Mouse (Mus musculus): ENCODE measurements around the gene Wdtc1. TPM values are rescaled to one million over a fixed set of nuclear protein-coding genes. Genes with fewer than 3 reads are reported as not detected.
A peak's percentile ranks its signal among the peaks of the same experiment; 100 is the strongest.

Wdtc1 gene
- polyA plus RNA-seq, 1 experiment from 2014 or later: 18.7 TPM

DNA sequence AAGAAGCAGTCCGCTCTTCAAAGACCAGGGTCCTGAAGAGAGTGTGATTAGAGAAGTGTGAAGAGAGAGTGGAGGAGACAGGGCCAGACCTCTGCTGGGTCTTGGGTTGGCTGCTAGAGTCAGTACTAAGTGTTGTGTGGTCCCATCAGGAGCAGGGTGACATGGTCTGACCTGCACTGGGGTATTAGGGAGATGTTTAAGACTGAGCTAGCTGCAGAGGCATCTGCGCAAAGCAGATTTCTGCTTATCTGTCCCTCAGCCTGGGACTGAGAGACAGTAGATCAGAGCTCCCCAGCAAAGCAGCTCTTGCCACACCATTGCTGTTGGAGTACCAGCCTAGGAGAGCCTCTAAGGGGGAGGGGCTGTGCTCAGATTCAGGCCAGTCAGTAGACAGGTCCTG, 36.8 kb upstream of the Wdtc1 start:
- Histone ChIP-seq H3K36me3 (peaks cover 6% of the 10 kb centered on the region; the same call in 1 of the 2 replicates), H3K4me1 (peaks cover 32% of the 10 kb centered on the region), H3K4me2 (replicated peaks) (no peak overlapping the region), H3K27ac (no peak overlapping the region), H3K4me3 (no peak overlapping the region), H3K9ac (no peak overlapping the region), H3K27me3 (no peaks in the 10 kb centered on the region), H3K9me3 (no peaks in the 10 kb centered on the region)
- no peak for ATAC-seq (ENCODE audit: insufficient number of reproducible peaks, insufficient read depth, low FRiP score, low TSS enrichment)
- 90% methylated on average over 2 of the region's 2 CpGs for WGBS

DNA sequence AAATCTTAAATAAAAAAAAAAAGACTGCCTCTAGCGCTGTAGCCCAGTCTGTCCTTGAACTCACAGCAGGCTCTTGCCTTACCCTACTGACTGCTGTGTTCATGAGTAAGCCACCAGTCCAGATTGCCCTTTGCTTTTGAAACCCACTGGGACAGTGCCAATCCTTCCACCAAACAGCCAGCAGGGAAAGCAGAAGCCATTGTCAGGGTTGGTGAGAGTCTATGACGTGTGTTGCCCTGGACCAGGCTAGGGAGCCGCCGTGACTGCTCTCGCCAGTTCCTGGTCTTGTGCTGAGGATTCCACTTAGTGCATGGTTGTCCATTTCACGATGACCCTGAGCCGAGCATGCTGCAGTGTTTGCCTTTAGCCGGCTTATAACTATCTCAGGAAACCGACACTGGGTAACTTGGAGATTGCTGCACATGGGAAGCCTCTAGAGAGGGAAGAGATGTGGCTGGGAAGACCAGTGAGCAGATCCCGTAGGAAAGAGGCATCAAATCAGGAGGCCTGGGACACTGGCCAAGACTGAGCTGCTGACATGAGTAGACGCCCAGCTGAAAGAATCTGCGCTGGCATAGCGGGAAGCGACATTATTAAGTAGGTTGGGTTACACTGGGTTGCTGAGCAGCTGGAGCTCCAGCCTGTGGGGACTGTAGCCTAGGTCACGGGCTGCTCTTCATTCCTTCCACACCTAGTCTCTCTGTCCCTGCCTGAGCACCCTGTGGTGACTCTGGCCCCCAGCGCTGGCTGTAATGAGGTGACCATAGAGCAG, 35.7 kb upstream of the Wdtc1 start:
- ATAC-seq (ENCODE audit: insufficient number of reproducible peaks, insufficient read depth, low FRiP score, low TSS enrichment): no peak
- no peak overlapping the region for H3K4me3 ChIP-seq
- 87% methylated on average over 16 of the region's 16 CpGs for WGBS
- peaks cover 10% of the 10 kb centered on the region; the same call in 1 of the 2 replicates for H3K36me3 ChIP-seq
- H3K27ac ChIP-seq: peak overlapping the region; percentile 54; the same call in 1 of the 2 replicates
- no peak overlapping the region for H3K9ac ChIP-seq
- no peaks in the 10 kb centered on the region for H3K9me3 ChIP-seq
- no peak overlapping the region for H3K4me2 ChIP-seq (replicated peaks)
- H3K4me1 ChIP-seq: peaks cover 21% of the 10 kb centered on the region
- H3K27me3 ChIP-seq: no peaks in the 10 kb centered on the region

DNA sequence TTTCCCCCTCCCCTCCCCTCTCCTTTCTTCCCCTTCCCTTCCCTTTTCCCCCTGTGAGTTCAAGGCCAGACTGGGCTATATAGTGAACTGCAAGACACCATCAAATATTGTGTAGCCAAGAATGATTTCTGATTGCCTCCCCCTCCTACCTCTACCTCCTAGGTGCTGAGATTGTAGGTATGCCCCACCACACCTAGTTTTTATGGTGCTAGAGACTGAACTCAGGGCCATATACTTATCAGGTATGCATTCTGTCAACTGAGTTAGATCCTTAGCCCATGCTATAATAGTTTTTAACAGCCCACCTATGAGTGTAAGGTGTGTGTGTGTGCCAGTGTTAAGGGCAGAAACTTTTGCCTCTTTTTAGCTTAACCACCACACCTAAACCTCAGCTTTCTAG, 33.8 kb upstream of the Wdtc1 start:
- H3K9me3 ChIP-seq: no peaks in the 10 kb centered on the region

DNA sequence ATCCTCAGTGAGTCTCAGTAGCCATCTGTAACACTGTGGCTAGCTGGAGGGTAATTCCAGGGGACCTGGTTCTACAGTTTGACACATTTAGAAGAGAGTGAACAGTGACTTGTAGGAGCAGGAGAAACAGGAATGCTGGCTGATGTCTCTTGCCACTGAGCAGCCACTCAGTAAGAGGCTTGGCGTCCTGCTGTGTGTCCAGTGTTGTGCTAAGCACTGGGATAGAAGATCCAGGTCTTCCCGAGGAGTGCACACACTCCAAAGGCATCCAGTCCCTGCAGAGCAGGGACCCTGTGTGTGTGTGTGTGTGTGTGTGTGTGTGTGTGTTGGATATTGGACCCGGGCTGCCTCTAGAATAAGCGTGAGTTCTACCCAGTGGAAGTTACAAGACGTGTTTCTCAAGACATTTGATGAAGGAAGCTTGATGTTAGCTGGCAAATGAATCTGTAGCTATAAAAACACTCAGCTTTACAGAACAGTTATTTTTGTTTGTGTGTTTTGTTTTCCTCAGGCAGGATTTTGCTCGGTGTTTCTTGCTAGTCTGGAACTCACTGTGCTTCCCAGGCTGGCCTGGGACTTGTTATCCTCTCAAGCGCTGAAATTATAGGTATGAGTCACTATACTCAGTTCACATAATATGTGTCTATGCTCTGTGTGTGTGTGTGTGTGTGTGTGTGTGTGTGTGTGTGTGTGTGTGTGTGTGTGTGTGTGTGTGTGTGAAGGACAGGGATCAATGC, 32.9 kb upstream of the Wdtc1 start:
- no peak overlapping the region for H3K4me3 ChIP-seq
- no peak overlapping the region for H3K9ac ChIP-seq
- ATAC-seq (ENCODE audit: insufficient number of reproducible peaks, insufficient read depth, low FRiP score, low TSS enrichment): no peak
- H3K27ac ChIP-seq: no peak overlapping the region
- no peaks in the 10 kb centered on the region for H3K9me3 ChIP-seq
- peaks cover 17% of the 10 kb centered on the region for H3K4me1 ChIP-seq
- no peaks in the 10 kb centered on the region for H3K27me3 ChIP-seq
- H3K4me2 ChIP-seq (replicated peaks): no peak overlapping the region
- H3K36me3 ChIP-seq: peaks cover 10% of the 10 kb centered on the region; the same call in 1 of the 2 replicates
- 74% methylated on average over 7 of the region's 7 CpGs for WGBS

More for the DNA sequence above, 33.8 kb upstream of the Wdtc1 start:
- Histone ChIP-seq H3K27ac (no peak overlapping the region), H3K27me3 (no peaks in the 10 kb centered on the region), H3K4me3 (no peak overlapping the region), H3K4me1 (peaks cover 21% of the 10 kb centered on the region), H3K4me2 (replicated peaks) (no peak overlapping the region), H3K9ac (no peak overlapping the region), H3K36me3 (peaks cover 10% of the 10 kb centered on the region; the same call in 1 of the 2 replicates)
- ATAC-seq (ENCODE audit: insufficient number of reproducible peaks, insufficient read depth, low FRiP score, low TSS enrichment): no peak

DNA sequence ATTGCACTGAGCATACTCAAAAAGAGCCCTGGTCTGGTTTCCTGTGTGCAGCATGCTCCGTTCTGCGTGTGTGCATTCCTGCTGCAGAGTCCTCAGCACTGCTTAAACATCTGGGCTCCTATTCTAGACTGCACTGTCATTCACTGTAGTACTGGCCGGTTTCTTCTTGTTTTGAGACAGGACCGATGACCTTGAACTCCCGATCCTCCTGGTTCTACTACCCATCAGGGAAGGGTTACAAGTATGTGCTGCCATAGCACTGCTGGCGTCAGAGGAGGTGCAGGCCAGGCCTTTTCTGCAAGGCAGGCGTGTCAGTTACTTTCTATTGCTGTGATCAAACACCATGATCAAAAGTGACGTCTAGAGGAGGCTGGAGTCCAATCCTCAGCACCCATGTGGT, 27.9 kb upstream of the Wdtc1 start:
- 65% methylated on average over 8 of the region's 8 CpGs for WGBS
- H3K4me1 ChIP-seq: peaks cover 42% of the 10 kb centered on the region
- no peak overlapping the region for H3K27ac ChIP-seq

DNA sequence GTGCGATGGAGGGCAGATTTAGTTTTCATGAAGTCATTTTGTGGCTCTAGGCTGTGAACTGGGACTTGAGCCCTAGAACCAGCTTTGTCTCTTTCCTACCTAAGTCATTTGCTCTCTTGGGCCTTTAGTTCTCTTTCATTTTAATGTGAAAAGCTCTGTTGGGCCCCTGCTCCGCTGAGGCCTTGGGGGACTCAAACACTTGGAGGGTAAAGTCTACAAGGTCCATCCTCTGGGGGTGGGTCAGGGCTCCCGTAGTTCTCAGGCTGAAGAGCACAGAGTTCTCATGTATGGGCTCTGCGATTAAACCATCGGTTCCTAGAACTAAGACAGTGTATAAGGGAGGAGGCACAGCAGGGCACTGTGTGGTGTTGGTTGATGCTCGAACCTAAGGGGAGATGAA, 27.3 kb upstream of the Wdtc1 start:
- H3K27ac ChIP-seq: peak overlapping the region; percentile 59; the same call in 1 of the 2 replicates
- WGBS: 64% methylated on average over 6 of the region's 6 CpGs

More for the DNA sequence above, 27.9 kb upstream of the Wdtc1 start:
- no peak overlapping the region for H3K4me2 ChIP-seq (replicated peaks)
- no peak for ATAC-seq (ENCODE audit: insufficient number of reproducible peaks, insufficient read depth, low FRiP score, low TSS enrichment)
- H3K9ac ChIP-seq: no peak overlapping the region
- H3K36me3 ChIP-seq: 0 out of 2 replicates have a peak, but pooled peaks cover 5% of the 10 kb centered on the region
- no peaks in the 10 kb centered on the region for H3K27me3 ChIP-seq
- no peak overlapping the region for H3K4me3 ChIP-seq
- no peaks in the 10 kb centered on the region for H3K9me3 ChIP-seq

DNA sequence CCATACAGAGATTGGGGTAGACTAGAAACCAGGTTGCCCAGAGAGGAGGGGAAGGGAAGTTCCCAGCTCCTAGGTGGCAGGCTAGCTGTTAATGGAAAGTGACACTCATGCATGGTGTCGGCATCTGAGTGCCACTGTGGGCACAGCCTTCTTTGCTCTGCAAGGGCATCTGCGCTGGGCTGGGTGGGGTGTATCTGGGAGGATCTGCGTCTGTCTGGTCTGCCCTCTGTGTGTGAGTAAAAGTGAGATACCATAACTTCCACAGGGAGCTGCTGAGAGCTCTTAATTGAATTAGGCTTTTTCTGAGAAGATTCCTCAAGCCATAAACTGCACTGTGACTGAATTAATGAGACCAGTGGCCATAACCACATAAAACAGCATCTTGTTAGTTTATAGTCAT, 26.6 kb upstream of the Wdtc1 start:
- Histone ChIP-seq H3K9ac (no peak overlapping the region), H3K4me2 (replicated peaks) (no peak overlapping the region), H3K27me3 (no peaks in the 10 kb centered on the region), H3K27ac (peak overlapping the region; percentile 37; the same call in 1 of the 2 replicates), H3K4me3 (no peak overlapping the region), H3K9me3 (no peaks in the 10 kb centered on the region), H3K36me3 (peaks cover 5% of the 10 kb centered on the region), H3K4me1 (peaks cover 49% of the 10 kb centered on the region)
- ATAC-seq (ENCODE audit: insufficient number of reproducible peaks, insufficient read depth, low FRiP score, low TSS enrichment): no peak
- WGBS: 69% methylated on average over 3 of the region's 3 CpGs

More for the DNA sequence above, 27.3 kb upstream of the Wdtc1 start:
- no peaks in the 10 kb centered on the region for H3K9me3 ChIP-seq
- H3K36me3 ChIP-seq: peaks cover 8% of the 10 kb centered on the region; the same call in 1 of the 2 replicates
- no peak overlapping the region for H3K4me3 ChIP-seq
- H3K4me2 ChIP-seq (replicated peaks): no peak overlapping the region
- H3K9ac ChIP-seq: no peak overlapping the region
- no peaks in the 10 kb centered on the region for H3K27me3 ChIP-seq
- H3K4me1 ChIP-seq: peaks cover 48% of the 10 kb centered on the region
- no peak for ATAC-seq (ENCODE audit: insufficient number of reproducible peaks, insufficient read depth, low FRiP score, low TSS enrichment)

DNA sequence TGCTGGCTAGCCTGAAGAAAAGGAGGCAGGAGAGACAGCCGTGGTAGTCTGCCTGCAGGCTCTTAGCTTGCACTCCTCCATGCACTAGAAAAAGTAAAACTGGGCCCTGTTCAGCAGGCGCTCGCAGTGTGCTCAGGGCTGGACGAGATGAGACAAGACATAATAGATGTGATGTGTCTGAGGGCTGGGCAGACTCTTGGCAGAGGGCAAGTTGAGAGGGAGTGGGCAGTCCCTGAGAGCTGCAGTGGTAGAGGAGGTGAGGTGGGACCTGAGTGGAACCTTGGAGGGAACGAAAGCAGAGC, 25.7 kb upstream of the Wdtc1 start:
- ATAC-seq (ENCODE audit: insufficient number of reproducible peaks, insufficient read depth, low FRiP score, low TSS enrichment): no peak
- peaks cover 51% of the 10 kb centered on the region for H3K4me1 ChIP-seq
- peaks cover 3% of the 10 kb centered on the region for H3K36me3 ChIP-seq
- 35% methylated on average over 5 of the region's 5 CpGs for WGBS
- no peaks in the 10 kb centered on the region for H3K27me3 ChIP-seq
- H3K9me3 ChIP-seq: no peaks in the 10 kb centered on the region
- no peak overlapping the region for H3K4me3 ChIP-seq
- H3K27ac ChIP-seq: peak overlapping the region; percentile 84
- 0 out of 2 replicates have a peak overlapping the region, but pooled peaks have one; percentile 32 for H3K4me2 ChIP-seq (replicated peaks)
- H3K9ac ChIP-seq: no peak overlapping the region

DNA sequence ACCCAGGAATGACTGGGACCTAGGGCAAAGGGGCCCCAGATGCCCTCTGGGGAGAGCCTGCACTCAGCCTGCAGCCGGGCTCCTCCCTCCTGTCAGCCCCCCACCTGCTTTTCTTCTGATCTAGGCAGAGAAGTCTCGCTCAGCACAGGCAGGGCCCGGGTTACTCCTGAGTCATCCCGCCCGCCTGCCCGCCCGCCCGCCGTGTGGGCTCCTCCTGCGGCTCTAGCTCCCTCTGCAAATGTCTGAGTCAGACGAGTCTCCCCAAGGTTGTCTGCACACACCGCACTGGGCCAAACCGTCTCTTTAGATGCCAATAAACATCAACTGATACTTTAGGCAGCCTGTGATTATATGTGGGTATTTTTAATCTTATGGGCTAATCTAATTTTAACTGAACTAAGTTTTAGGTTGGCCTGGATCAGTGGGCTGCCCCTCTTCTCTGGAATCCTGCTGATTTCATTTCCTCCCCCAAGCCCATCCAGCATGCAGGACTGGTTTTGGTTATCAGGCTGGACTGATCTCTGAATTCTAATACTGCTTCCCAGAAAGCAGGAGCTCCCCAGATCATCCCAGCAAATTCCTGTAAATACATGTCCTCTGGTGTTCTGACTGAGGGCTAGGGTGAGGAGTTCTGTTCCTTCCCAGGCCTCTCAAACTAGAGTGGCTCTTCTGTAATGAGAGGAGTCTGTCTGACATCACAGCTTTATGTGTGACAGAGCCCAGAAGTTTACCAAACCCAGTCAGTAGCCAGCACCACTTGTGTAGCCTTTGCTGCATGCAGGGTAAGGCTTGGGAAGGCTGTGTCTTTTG, 25.2 kb upstream of the Wdtc1 start:
- peak overlapping the region; percentile 84 for H3K27ac ChIP-seq
- H3K4me2 ChIP-seq (replicated peaks): peak overlapping the region; percentile 32
- H3K27me3 ChIP-seq: no peaks in the 10 kb centered on the region
- no peaks in the 10 kb centered on the region for H3K9me3 ChIP-seq
- WGBS: 4% methylated on average over 13 of the region's 13 CpGs
- peaks cover 57% of the 10 kb centered on the region for H3K4me1 ChIP-seq
- no peak overlapping the region for H3K4me3 ChIP-seq
- H3K9ac ChIP-seq: no peak overlapping the region
- no peak for ATAC-seq (ENCODE audit: insufficient number of reproducible peaks, insufficient read depth, low FRiP score, low TSS enrichment)
- peaks cover 3% of the 10 kb centered on the region for H3K36me3 ChIP-seq

DNA sequence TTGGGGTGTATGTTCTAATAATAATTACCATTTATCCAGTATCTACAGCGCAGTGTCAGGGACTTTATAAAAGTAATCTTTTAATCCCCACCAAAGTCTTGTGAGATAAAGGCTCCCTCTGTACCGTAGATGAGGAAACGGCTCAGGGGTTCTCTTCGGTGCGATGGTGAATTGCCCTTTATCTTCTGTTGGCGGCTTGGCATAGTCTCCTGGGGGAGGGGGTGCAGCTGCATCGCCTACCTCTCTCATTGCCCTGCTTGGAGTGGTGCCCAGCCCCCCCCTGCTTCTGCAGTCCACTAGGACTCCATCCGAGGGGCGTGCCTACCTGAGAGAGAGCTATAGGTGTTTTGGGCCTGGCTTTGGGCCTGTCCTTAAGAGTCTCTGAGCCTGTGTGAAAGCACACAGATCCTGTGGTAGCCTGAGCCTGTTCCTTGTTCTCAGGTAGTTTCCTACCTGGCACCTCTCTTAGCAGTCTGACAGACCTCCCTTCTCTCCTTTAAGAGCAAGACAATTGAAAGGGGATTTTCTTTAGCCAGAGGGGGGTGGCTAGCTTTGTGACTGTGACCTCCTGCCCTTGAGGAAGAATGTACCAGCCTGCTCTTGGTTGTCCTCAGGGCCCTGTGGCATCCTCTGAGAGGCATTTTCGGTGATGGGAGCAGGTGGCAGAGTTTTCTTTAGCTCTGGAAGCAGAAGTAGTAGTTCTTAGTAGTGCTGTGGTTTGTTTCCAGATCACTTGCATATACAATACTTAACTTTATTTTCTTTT, 22.7 kb upstream of the Wdtc1 start:
- no peak overlapping the region for H3K4me2 ChIP-seq (replicated peaks)
- no peak overlapping the region for H3K27ac ChIP-seq
- H3K27me3 ChIP-seq: no peaks in the 10 kb centered on the region
- no peak for ATAC-seq (ENCODE audit: insufficient number of reproducible peaks, insufficient read depth, low FRiP score, low TSS enrichment)
- H3K9me3 ChIP-seq: no peaks in the 10 kb centered on the region
- H3K4me1 ChIP-seq: peaks cover 76% of the 10 kb centered on the region
- 66% methylated on average over 10 of the region's 10 CpGs for WGBS
- no peak overlapping the region; the same call in 1 of the 2 replicates for H3K9ac ChIP-seq
- H3K36me3 ChIP-seq: peaks cover 3% of the 10 kb centered on the region
- no peak overlapping the region for H3K4me3 ChIP-seq

DNA sequence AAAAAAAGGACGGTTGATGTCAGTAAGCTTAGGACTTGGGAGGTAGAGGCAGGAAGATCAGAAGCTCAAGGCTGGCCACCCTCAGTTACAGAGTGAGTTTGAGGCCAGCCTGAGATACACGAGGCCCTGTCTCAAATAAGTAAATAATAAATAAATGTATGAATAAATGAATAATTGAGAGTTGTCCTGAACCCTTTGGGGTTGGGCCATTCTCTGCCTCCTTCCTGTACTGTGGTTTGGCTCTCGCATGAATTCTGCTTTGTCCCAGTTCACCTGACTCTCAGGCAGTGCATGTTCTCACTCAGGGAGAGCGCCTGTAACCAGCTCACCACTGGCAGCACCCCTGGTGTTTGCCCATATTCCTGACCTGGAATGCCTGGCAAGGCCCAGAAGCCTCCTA, 20.7 kb upstream of the Wdtc1 start:
- no peak overlapping the region for H3K4me3 ChIP-seq
- no peak overlapping the region for H3K4me2 ChIP-seq (replicated peaks)
- no peak for ATAC-seq (ENCODE audit: insufficient number of reproducible peaks, insufficient read depth, low FRiP score, low TSS enrichment)
- H3K4me1 ChIP-seq: peaks cover 69% of the 10 kb centered on the region
- H3K27me3 ChIP-seq: no peaks in the 10 kb centered on the region
- H3K27ac ChIP-seq: no peak overlapping the region
- H3K9me3 ChIP-seq: no peaks in the 10 kb centered on the region
- 78% methylated on average over 4 of the region's 4 CpGs for WGBS
- H3K9ac ChIP-seq: peak overlapping the region; percentile 7; the same call in 1 of the 2 replicates
- peaks cover 3% of the 10 kb centered on the region for H3K36me3 ChIP-seq

Measured in embryonic facial prominence, embryonic 12.5 days (tissue).